Mouse (Mus musculus): ENCODE results near the gene Ifi47. TPM values are rescaled to one million over a fixed set of nuclear protein-coding genes. Genes with fewer than 3 reads are reported as not detected.
A peak's percentile ranks its signal among the peaks of the same experiment; 100 is the strongest.

Ifi47 gene
- polyA plus RNA-seq, 1 experiment from 2014 or later, result 88.7 TPM

- DNase-seq (ENCODE audit: low spot score), result no peak
These were observed 13.5 kb downstream of the Ifi47 start for GRCm38 (mm10) chr11:49089735-49090507.

GRCm38 (mm10) chr11:49090551-49090950 lies 14.2 kb downstream of the Ifi47 start:
- no peak for DNase-seq (ENCODE audit: low spot score)

- DNase-seq (ENCODE audit: low spot score), result no peak
These were observed 14.8 kb downstream of the Ifi47 start for GRCm38 (mm10) chr11:49091171-49091570.

- DNase-seq (ENCODE audit: low spot score), result peak; percentile 10
These were observed 15.7 kb downstream of the Ifi47 start for GRCm38 (mm10) chr11:49092053-49092586.

GRCm38 (mm10) chr11:49092786-49093185 lies 16.4 kb downstream of the Ifi47 start:
- peak; percentile 47 for DNase-seq (ENCODE audit: low spot score)

- peak; percentile 79 for DNase-seq (ENCODE audit: low spot score)
These were observed 17.7 kb downstream of the Ifi47 start for GRCm38 (mm10) chr11:49093861-49094660.

- DNase-seq (ENCODE audit: low spot score), result no peak
These were observed 19.0 kb downstream of the Ifi47 start for GRCm38 (mm10) chr11:49095367-49095766.

- peak; percentile 54 for DNase-seq (ENCODE audit: low spot score)
These were observed 24.0 kb downstream of the Ifi47 start for GRCm38 (mm10) chr11:49100409-49100808.

GRCm38 (mm10) chr11:49101500-49101899 lies 25.1 kb downstream of the Ifi47 start:
- DNase-seq (ENCODE audit: low spot score), result peak; percentile 69

GRCm38 (mm10) chr11:49103047-49103693 lies 26.8 kb downstream of the Ifi47 start:
- DNase-seq (ENCODE audit: low spot score), result peak; percentile 89

- DNase-seq (ENCODE audit: low spot score), result no peak
These were observed 29.4 kb downstream of the Ifi47 start for GRCm38 (mm10) chr11:49105752-49106151.

- DNase-seq (ENCODE audit: low spot score), result no peak
These were observed 31.5 kb downstream of the Ifi47 start for GRCm38 (mm10) chr11:49107650-49108537.

GRCm38 (mm10) chr11:49108833-49109232 lies 32.4 kb downstream of the Ifi47 start:
- peak; percentile 62 for DNase-seq (ENCODE audit: low spot score)

- no peak for DNase-seq (ENCODE audit: low spot score)
These were observed 34.6 kb downstream of the Ifi47 start for GRCm38 (mm10) chr11:49111000-49111399.

GRCm38 (mm10) chr11:49112624-49113219 lies 36.3 kb downstream of the Ifi47 start:
- DNase-seq (ENCODE audit: low spot score), result no peak

GRCm38 (mm10) chr11:49114158-49114557 lies 37.8 kb downstream of the Ifi47 start:
- no peak for DNase-seq (ENCODE audit: low spot score)

- DNase-seq (ENCODE audit: low spot score), result no peak
These were observed 38.4 kb downstream of the Ifi47 start, which contains the start of gene Olfr1396 for GRCm38 (mm10) chr11:49114774-49115173. Gene Olfr1396 (minus strand): TSS chr11:49114874.

- DNase-seq (ENCODE audit: low spot score), result no peak
These were observed 43.2 kb downstream of the Ifi47 start for GRCm38 (mm10) chr11:49119635-49120034.

GRCm38 (mm10) chr11:49124169-49124568 lies 47.8 kb downstream of the Ifi47 start:
- DNase-seq (ENCODE audit: low spot score), result no peak

- no peak for DNase-seq (ENCODE audit: low spot score)
These were observed 65.6 kb downstream of the Ifi47 start, which contains the start of gene Olfr1395 for GRCm38 (mm10) chr11:49141974-49142373. Gene Olfr1395 (plus strand): TSS chr11:49142274.
